Mouse (Mus musculus): Measurements from ENCODE around the gene Sox3.

The Sox3 gene

GRCm38 (mm10) chrX:60892801-60893681 lies at the start of gene Sox3:
Sox3 (minus strand) TSS chrX:60893430.
- DNase-seq (ENCODE audit: low spot score) = peak; percentile 71

GRCm38 (mm10) chrX:60940225-60940624 lies 47.0 kb upstream of the Sox3 start:
- no peak for DNase-seq (ENCODE audit: low spot score)

- no peak for DNase-seq (ENCODE audit: low spot score)
These were observed 6.3 kb upstream of the Sox3 start for GRCm38 (mm10) chrX:60899546-60899945.

GRCm38 (mm10) chrX:60898641-60899040 lies 5.4 kb upstream of the Sox3 start:
- DNase-seq (ENCODE audit: low spot score) = peak; percentile 25

- DNase-seq (ENCODE audit: low spot score) = peak; percentile 24
These were observed 3.1 kb upstream of the Sox3 start for GRCm38 (mm10) chrX:60896296-60896695.

DNA sequence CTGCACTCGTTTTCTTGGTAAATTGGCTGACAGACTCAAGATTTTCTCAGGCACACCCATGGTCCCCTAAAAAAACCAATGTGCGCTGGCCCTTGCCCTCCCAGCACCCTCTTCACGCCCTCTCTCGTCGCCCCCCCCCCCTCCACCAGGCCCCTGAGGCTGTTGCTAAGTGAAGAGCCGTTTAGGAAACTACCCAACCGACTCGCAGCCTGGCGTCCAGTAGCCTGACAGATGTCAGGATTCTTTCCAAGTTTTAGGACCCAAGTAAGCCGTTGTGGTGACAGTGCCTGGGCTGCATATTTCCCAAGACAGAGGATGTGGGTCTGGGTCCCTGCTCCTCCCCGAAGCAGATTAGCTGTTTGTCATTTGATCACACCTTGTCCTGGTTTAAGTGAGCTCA lies 2.2 kb upstream of the Sox3 start:
- peak; percentile 26 for DNase-seq (ENCODE audit: low spot score)

DNA sequence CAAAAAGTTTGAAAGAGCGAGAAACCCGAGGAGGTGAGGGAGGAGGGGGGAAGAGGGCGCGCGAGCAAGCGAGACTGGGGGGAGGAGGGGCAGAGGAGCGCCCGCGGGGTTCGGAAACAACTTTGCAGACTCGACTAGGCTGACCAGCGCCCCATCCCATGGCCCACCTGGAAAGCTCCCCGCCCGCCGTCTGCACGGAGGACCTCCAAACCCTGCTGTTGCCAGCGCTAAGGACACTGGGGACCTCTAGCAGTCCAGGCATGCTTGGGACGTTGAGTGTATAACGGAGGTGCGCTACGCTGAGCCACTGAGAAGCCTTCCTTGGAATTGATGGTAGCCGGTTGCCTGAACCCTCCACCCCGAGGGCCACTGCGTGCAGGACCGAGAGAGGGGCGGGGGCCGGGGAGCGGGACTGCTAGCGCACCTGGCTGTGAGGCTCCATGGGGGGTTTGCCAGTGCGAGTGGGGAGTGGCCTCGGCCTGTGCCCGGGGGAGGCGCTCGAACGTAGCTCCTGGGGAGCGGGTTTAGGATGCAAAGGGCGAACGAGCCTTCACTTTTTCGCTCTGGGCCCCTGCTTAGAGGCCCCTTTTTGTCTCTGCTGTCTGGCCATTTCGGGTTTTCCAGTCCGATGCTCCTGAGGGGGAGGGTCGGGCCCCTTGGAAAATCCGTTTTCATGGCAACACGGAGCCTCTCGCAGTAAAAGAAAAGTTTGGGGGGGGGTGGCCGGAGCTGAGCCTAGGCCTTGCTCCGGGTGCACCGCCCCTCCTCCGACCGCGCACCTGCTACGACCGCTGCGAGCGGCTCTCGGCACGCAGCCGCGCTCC lies 702 bp upstream of the Sox3 start:
- peak; percentile 39 for DNase-seq (ENCODE audit: low spot score)

GRCm38 (mm10) chrX:60892098-60892800 lies 981 bp downstream of the Sox3 start:
- peak; percentile 34 for DNase-seq (ENCODE audit: low spot score)

DNA sequence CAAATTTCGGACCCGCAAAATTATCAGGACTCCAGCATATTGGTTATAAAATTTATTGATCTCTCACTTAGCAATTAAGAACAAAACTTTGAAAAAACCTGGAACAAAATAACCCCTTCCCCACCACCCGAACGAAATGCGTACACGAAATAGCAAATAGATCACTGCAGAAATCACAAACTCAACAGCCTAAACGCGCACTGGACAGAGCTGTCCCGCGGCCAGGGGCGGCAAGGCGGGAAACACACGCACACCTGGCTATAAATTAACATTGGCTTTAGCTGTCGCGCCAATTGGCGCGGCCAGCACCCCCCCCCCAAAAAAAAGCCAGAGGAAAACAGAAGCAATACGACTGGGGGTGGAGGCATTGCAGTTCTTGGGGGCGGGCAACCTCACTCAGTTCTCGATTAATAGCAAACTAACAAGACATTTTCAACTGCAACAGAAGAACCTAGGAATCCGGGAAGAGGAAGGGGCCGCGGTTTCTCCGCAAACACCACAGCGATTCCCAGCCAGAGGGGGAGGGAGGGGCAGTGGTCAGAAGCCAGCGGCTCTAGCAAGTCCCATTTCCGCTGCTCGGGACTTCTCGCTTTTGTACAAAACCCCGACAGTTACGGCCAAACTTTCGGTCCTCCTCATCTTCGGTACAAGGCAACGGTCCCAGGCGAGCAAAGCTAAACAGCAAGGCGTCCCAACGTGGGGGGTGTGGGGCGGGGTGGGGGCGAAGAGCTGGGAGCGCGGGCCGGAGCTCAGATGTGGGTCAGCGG lies 1.7 kb downstream of the Sox3 start:
- no peak for DNase-seq (ENCODE audit: low spot score)

DNA sequence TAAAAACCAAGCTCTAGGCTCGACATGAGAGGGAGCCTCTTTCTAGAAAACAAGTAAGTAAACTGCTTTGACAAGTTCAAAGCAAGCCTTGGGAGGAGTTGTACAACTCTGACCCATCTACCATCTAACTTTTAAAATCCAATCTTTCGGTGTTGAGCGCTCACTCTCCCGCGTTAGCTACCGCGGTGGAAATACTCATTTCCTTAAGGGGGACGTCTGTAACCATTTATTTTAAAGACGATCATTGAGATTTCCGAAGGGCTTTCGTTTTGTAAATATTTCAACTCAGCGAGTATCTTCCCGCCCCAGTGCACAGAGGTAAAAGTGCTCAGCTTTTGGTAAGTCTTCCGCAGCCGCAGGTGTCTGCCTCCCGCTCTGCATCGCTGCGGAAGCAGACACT lies 2.6 kb downstream of the Sox3 start:
- no peak for DNase-seq (ENCODE audit: low spot score)

DNA sequence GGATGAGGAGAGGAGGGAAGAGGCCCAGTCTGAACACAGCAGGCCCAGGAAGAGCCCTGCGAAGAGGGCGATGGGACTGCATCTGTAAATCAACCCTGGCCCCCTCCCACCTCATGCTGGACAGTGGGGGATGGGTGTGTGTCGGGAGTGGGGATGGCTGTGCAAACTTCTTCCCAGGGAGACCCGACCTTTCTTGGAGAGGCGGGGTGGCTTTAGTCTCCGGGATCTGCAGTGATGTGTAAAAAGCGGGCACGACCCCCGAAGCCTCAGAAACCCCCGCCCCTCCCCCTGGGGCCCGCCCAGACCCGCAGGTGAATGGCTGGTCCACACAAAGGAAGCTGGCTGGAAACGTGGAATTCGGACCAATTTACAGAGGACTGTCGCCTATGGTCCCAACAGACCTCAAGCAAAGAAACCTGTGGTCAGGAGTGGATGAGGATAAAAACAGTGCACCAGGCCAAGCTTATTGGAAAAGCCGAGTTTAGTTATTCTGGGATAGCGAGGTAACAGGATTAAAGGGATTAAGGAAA lies 3.2 kb downstream of the Sox3 start:
- peak; percentile 37 for DNase-seq (ENCODE audit: low spot score)

Measured in embryo, embryonic 10 days (tissue).